Mouse (Mus musculus) MEL-GATA-1-ER (cell line): ENCODE results near the gene Mtch1.
"Not testable (repeated sequence)": the region's sequence is repeated elsewhere in the genome, so short reads cannot be mapped to it uniquely, and the experiment has no call there.

Source experiments
- DNase-seq: peaks from one replicate; pipeline ENCODE4 v3.0.0-alpha.2; 2012; ENCODE audit warnings: low read depth; ENCODE audit errors: extremely low read depth

The Mtch1 gene

DNA sequence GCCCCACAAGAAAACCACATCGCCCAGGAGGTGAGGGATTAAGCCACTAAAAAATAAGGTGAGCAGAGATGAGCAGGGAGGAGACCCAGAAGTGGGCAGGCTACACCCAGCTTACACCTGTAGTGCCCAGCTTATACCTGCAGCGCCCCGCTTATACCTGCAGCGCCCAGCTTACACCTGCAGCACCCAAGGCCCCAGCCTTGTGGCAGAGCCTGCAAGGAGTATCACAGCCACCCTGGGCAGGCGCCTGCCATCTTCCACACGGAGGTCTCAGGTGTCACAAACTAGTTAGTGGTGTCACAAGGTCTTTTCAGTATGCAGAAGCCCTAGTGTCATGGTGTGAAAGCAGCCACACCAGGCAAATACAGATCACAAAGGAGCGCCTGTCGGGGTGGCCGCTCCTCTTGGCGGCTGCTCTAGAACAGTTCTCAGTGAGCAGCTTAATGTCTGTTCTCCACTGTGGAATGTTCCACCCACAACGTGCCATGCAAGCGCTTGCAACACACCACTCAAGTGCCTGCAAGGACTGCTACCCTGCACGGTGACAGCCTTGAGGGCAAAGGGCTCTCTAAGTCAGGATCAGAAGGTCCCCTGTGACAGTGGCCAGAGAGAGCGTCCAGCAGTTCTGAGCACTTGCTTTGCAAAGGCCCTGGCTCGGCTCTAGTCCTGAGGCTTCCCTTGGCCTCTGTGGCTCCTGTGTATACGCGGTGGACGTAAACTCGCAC lies 11.3 kb downstream of the Mtch1 start:
- DNase-seq = no peak

DNA sequence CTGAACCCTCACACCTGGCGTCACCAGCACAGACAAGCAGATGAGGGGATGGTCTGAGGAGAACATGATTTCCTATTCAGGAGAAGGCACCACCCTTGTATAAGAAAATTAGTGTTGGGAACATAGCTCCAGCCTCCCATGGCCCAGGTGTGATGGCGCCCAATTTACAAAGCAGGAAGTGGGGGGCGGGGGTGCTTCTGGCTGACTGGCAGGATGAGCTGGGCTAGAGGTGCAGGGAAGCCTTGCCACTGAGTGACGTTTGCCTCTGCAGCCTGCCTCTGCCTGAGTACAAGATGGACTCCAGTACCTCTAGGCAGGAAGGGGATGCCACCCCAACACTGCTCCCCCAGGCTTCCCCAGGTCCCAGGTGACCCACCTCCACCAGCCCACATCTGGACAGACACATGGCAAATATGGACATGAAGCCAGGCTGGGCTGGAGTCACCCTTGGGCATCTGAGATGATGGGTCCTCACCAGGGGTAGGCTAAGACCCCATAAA lies 15.5 kb downstream of the Mtch1 start:
- DNase-seq = no peak

DNA sequence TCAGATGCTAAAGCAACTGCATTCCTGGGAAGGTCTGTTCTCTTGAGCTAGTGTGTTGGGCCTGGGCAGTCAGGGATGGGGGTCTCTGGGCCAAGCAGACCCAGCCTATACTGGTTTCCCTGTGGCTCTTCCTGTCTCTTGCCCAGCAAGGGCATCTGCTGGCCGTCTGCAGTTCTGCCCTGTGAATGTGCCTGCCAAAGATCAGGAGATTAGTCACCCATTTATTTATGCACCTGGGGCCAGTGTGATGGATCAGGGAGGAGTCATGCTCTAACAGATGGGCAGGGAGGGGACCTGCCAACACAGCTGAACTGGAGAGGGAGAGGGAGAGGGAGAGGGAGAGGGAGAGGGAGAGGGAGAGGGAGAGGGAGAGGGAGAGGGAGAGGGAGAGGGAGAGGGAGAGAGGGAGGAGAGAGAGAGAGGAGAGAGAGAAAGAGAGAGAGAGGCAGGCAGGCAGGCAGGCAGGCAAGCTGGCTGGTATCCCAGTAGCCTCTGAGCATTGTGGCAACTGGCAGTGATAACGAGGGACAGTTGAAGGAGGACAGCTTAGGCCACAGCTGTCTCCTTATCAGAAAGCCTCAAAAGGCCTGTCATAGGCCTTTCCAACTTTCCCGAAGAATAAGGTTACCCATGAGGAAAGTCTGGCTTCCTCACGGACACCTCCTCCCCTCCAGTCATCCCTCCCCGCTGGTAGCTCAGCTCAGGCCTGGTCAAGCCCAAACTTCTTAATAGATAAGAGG lies 16.9 kb downstream of the Mtch1 start:
- no peak for DNase-seq

DNA sequence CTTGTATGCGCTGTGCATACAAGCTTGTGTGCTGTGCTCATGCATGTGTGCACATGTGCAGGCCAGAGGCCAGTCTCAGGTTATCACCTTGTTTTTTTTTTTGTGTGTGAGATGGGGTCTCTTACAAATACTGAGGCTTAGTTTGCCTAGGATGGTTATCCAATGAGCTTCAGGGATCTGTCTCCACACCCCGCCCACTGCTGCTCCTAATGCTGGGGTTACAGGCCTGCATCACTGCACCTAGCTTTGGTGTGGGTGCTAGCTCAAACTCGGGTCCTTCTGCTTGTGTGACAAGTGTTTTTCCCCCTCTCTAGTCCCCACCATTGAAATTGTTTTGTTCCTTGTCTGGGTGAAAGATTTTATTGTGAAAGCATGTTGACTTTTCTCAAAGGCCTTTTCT lies 17.5 kb downstream of the Mtch1 start:
- DNase-seq = no peak

DNA sequence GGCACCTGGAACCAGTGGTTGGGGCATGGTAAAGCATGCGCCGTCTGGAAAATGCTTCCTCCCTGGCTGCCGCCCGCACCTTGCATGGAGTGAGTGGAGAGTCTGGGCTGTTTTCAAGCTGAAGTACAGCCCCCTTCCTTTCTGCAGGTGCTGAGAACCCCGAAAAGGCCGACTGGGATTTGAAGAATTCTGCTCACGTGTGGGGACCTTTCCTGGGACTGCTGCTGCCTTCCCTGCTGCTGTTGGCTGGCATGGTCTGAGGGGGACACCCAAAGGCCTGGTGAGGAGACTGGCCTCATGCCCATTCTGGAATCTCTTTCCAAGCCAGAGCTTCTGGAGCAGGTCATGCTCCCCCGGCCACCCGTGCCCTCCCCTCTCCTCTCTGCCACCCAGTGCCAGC lies 20.0 kb downstream of the Mtch1 start:
- DNase-seq = no peak

DNA sequence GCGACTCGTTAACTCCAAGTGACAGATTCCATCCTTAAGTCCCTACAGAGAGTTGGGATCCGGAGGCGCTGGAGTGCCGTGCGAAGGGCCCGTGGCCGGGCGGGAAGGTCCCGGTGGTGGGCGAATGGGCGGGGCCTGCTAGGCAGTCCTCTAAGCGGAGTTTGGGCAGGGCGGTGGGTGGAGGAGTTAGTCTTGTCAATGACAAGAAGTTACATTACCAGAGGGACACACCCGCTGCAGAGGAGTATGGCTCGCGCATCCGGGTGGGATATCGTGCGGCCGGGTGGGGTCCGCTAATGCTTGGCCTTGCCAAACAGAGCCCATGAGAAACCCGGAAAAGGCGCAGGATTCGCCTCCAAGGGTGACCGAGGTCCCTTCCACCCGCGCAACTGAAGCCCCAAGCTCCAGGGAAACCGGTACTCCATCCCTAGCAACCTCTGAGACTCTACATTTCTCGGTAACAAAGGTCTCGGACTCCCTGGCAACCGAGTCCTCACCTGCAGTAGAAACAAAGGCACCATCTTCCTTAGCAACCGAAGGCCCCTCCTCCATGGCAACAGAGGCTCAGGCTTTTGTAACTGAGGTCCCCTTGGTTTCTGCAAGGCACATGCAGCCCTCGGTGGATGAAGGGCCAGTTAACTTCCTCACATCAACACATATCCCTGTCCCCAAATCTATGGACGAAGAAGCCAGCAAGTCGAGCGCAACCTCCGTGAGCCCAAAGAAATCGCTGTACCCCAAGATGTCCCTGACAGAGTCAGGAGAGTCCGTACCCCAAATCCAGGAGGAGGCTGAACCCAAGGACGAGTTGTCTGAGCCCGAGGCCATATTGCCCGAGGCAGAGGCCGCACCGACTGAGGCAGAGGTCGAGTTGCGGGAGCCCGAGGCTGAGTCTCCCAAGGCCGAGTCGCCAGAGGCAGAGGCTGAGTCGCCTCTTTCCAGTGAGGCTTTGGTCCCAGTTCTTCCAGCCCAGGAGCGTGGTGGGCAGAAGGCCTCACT lies 20.9 kb downstream of the Mtch1 start:
- no peak for DNase-seq

DNA sequence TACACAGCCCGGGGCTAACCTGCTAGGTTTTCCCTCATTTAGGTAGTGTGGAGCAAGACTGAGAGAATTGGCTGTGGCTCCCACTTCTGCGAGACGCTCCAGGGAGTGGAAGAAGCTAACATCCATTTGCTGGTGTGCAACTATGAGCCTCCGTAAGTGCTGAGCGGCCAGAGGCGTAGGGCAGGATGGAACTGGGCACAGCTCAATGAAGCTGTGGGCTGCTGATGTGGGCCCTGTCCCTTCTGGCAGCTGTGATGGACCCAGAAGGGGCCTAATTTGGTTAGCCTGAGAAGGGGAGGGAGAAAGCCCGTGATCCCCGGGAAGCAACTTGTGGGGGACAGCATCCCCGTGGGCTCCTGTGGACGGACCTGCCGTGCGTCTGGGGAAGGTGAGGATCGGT lies 21.9 kb downstream of the Mtch1 start:
- no peak for DNase-seq

DNA sequence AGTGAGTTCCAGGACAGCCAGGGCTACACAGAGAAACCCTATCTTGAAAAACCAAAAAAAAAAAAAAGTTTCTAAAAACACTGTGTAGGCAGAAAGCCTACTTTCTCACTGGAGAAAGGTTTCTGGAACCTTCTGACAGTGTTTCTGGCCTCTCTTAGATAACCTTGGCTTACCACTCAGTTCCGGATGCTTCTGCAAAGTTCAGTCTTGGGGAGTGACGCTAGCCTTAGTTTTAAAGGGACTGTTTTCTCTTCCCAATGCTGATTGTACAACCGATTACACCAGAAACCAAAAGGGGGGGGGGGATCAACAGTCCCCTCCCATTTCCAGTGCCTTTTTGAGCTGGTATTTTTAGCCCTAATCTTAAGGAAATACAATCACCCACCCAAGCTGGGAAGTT lies 24.1 kb downstream of the Mtch1 start:
- peak; percentile 54 for DNase-seq

DNA sequence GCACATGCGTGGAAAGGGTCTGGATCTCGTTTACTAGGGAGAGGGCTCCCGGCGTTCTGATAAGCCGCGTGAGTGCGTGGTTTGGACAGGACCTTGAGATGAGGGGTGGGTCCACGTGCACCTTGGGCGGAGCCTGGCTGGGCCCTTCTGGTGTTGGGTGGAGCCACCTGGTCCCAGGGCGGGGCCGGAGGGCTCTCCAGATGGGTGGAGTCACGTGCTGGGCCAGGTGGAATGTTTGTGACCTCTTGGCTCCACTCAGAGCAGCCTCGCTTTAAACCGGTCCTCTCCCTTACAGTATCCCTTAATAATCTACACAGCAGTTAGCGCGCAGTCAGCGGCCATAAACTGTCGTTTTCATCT lies 25.2 kb downstream of the Mtch1 start:
- DNase-seq = no peak

DNA sequence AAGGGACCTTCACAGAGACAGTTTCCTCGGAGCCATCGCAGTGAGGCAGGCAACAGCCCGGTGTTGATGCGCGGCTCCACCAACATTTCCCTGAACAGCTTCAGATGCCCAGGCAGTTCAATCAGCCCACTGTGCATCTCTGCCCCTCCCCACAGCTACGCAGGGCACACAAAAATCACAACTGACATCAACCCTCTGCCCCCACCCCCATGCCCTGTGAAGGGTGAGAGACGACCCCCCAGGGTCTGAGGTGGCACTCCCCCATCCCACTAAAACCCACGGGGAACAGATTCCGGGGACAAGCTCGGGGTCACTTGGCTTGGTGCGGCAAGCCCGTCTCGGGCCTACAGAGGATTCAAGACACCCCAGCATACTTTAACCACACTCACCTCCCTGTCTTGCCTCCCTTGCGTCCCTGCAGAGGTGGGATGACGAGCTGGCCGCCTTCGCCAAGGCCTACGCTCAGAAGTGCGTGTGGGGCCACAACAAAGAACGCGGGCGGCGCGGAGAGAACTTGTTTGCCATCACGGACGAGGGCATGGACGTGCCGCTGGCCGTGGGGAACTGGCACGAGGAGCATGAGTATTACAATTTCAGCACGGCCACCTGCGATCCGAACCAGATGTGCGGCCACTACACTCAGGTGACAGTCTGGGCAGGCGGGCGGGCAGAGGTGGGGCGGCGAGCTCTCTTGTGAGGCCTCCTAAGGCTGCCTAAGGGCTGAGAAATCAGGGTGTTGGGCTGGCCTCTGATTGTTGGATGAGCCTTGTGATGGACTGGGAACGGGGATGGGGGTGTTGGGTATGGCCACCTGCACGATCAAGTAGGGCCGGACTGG lies 25.8 kb downstream of the Mtch1 start:
- DNase-seq = no peak

DNA sequence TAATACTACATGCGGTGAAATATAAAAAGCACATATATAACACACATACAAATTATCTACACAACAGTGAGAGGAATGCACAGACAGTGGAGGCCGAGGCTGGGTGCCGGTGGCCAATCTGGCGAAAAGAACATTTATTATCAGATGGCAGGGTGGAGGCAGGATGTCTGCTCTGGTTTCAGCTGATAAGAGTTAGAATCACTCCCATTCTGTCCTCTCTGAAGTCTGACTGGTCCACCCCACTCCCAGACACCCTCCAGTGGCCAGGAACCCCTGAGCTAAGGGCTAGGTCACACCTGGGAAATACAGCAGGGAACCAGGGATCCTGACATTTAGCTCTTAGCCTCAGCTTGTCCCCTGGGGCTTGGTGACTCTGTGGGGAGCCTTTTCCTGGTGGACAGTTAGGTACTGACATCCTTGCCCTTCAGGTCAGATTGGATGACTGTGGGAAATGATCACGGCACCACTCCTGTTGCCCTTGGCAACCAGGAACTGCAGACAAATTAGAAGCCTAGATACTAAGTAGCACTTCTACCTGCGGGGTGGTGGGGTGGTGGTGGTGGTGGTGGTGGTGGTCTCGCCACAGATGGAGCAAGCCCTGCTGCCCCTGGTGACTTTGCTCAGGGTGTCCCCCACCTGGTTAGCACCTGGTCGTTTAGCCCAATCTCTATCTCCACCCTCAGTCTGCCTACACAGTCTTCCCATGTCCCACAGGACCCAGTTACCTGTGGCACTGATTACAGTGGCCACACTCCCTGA lies 27.7 kb downstream of the Mtch1 start:
- DNase-seq = no peak

DNA sequence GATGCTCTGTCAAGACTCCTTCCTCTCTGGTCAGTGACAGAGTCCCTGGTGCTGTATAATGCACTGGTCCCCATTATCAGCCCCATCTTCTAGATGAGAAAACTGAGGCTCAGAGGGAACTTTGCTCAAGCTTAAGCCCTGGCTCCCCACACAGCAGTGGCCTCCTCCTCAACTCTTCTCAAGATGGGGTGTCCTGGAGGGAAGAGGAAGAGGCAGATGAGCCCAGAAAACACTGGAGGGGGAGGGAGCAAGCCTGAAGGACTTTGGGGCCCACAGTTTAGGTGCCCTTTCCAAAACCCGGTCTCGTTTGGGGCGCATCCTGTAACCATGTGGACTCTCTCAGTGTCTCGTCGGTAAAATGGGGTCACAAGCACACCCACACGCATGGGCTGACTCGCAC lies 28.3 kb downstream of the Mtch1 start:
- no peak for DNase-seq

DNA sequence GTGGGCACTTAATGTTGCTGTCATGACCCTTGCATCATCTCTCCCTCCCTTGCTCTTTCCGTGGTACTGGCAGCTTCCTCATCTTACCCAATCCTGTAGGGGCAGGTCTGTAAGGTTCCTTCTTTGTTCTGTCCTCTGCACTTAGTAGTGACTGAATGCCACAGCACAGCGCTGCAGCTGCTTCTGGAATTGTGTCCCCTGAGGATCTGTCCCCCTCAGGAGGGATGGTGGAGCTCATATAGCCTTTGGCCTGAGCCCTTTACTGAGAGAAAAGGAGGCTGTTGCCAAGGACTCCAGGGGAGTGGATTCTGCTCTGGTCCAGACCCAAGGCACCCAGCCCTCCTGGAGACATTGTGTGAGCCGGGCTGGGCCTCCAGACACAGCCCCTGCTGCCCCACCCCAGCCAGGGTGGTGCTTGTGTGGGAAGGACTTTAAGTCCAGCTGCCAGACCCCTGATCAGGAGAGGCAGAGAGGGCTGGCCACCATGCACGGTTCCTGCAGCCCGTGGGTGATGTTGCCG lies 28.9 kb downstream of the Mtch1 start:
- DNase-seq = peak; percentile 12

DNA sequence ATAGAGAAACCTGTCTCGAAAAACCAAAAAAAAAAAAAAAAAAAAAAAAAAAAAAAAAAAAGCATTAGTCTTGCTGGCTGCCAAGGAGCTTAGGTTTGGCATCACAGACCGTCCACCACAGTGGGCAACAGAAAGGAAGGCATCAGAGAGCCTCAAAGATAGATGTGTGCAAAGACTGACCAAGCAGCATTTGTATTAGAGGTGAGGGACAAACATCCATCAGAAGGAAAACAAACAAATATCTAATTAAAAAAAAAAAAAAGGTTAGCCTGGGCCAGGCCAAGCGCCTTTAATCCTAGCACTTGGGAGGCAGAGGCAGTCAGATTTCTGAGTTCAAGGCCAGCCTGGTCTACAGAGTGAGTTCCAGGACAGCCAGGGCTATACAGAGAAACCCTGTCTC lies 30.4 kb downstream of the Mtch1 start, which contains the start of gene Pi16:
Gene Pi16 (plus strand): TSS at position 301 of the 400 bp plus-strand sequence.
- DNase-seq = not testable (repeated sequence)

DNA sequence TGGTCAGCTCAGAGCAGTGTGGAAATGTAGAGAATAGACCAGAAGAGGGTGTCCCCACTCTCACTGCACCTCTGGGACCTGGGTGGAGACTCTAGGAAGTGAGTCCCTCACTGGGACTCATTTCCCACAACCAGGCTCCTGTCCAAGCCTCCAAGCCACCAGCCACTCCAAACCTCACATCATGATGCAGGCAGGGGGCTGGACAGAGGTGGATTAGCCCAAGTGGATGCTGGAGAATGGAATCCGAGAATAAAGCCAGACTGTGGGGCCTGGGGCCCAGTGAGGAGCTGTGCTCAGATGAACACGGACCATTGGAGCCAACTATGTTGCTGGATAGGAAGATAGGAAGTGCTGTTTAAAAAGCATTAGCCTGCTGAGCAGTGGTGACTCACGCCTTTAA lies 30.8 kb downstream of the Mtch1 start:
- DNase-seq = no peak

DNA sequence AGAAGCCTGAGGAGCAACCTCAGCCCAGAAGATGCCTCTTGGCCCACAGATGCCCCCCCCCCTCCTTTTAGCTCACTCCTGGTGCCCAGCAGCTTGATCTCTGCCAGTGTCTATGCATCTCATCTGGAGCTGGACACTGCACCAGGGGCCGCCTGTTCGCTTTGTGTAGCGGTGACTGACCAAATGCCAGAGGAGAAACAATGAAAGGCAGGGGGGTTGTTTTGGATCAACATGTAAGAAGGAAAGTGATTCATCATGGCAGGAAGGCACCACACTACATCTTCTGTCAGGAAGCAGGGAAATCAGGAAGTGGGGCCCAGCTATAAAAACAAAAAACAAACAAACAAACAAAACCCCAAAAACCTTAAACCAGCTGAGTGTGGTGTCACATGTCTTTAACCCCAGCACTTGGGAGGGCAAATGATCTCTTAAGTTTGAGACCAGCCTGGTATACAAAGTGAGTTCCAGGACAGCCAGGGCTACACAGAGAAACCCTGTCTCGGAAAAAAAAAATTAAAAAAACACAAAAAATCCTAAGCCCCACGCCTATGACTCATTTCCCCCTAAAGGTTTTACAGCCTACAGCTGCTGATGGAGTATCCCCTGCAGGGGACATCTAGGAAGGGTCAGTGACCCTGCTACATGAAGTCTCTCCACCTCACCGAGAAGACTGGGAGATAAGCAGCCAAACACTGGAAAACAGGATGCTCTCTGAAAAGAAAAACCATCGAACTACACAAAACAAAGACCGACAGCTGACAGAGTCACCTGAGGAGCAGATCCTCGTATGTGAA lies 31.9 kb downstream of the Mtch1 start:
- no peak for DNase-seq

DNA sequence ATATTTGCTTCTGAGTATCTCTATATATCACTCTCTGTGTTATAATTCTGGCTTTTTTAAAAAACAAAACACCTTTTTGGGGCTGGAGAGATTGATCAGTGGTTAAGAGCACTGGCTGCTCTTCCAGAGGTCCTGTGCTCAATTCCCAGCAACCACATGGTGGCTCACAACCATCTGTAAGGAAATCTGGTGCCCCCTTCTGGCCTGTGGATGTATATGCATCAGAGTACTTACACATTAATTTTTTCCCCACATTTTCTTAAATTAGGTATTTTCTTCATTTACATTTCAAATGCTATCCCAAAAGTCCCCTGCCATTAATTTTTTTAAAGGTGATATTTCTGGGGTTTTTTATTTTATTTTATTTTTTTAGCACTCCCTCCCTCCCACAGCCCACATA lies 34.4 kb downstream of the Mtch1 start:
- DNase-seq = no peak

DNA sequence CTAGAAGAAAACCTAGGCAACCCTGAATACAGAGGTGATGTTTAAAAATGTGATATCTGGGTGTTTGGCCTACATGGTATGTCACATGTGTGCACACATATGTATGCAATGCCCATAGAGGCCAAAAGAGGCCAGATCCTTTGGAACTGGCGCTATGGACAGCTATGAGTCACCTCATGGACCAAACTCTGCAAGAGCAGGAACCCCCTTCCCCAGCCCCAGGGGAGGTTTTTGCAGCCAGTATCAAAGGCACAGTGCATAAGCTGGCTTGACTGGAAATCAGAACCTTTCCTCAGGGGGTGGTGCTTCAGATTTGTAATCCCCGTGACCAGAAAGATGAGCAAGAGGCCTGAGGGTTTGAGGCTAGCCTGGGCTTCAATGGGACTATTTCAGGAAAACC lies 35.7 kb downstream of the Mtch1 start:
- no peak for DNase-seq

DNA sequence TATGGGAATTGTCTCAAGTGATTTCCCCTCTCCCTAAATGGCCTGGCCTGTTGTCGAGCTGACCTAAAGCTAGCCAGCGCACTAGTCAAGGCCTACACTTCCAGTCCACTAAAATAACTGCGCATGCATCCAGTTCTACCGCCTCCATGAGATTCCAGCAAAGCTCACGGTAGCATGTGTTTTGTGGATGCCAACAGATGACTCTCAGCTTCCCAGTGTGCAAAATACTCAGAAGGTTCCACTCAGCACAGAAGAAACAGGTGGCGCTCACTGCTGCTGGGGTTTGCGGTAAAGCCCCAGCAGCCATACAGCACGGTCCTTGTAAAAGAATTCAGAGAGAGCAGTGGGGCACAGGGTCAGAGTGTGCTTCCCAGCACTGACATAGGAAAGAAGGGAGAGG lies 36.1 kb downstream of the Mtch1 start:
- no peak for DNase-seq
